Mouse (Mus musculus) erythroblast, embryonic 14.5 days (primary cell): ENCODE measurements around the gene Socs3.

Experiments used
- GATA1 ChIP-seq: IDR thresholded peaks from 2 replicates; pipeline ENCODE4 v1.6.1; 2012; ENCODE audit warnings: low read length, inconsistent platforms, mixed read lengths
- TAL1 ChIP-seq: IDR thresholded peaks from 3 replicates; pipeline ENCODE4 v1.6.1; 2012; ENCODE audit warnings: low read length, inconsistent platforms, mixed read lengths

DNA sequence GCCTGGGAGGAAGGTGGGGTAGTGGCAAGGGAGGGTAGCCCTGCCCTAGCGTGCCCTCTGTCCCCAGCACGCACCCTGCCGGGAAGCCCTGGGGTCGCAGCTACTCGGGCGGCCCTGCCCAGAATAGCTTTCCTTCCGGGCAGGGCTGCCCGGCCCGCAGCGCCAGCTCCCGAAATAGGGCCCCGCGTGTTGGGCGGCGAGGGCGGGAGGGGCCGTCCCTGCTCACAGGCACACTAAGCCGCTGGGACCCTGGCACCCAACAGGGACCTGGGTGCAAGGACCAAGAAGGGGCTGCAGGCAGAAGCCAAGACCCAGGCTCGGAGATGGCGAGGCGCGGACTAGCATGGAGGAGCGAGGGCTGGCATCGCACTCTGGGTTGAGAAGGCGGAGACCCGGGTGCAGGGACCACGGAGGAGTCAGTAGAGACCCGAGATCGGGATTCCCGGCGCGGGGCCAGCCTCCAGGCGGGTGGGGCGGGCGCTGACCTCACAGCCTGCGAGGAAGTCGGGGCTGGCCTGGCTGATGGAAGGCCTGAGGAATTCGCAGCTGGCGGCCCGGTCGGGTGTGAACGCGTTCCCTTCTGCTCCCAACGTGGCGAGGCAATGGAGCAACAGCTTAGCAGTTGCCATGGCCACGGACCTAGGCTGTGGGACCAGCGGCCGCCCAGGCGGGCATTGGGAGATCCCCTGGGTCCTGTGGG is 20.3 kb downstream of the Socs3 start:
- TF ChIP-seq TAL1 (no peak), GATA1 (no peak)
